Comparison of ENCODE assay signal across 10 mouse cellular contexts in the genomic region with DNA sequence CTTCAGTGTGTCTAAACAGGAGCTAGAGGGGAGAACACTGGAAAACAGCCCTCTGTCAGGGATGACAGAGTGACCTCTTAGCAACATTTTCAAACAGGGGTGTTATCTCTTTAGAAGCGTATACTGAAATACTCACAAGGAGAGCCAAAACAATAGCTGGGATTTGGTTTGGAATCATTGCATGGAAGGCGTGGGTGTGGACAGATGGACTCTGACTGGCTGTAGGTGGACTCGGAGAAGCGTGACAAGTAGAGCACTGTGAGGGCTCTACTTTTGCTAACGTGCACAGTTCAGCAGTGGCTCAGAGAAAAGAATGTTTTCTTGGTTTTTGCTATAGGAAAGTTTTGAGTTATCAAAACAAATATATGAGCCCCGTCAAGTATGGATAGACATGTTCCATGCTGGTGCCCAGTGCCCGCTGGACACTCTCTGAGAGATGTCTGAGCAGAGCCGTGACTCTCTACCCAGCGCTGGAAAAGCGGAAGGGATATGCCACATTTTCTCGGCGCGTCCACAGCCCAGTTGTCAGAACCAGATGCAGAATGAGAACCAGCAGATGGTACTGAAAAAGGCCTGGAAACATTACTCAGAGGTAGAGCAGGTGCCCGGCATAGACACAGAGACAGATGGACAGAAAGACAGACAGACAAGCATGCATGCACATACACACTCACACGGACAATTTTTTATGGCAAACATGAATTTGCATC.
DNase-seq lines count a peak whose midpoint lies in the region; ATAC-seq and TF ChIP-seq lines count a peak whose summit lies in the region.
"Had no signal": no experiment of that assay in that cellular context is flagged by ENCODE, and none has a peak within 500 bp of the region (broad histone marks: within the 10 kb centered on the region; RNA-seq: fewer than 3 reads in every experiment).

No protein-coding gene starts in this region.

- no peak overlapping the region for H3K9ac ChIP-seq in intestine, embryonic 14.5 days (ENCODE audit: low read length)
- no peak overlapping the region for H3K9ac ChIP-seq in intestine, embryonic 15.5 days
- H3K9ac ChIP-seq in midbrain, embryonic 13.5 days (replicated peaks): no peak overlapping the region
- H3K9ac ChIP-seq in stomach, postnatal 0 days (ENCODE audit: low read length): no peak overlapping the region

- no peaks in the 10 kb centered on the region for H3K4me1 ChIP-seq in intestine, embryonic 14.5 days (replicated peaks; ENCODE audit: control insufficient read depth, insufficient read depth, low read length)
- peaks cover 8% of the 10 kb centered on the region for H3K4me1 ChIP-seq in intestine, embryonic 15.5 days (replicated peaks)
- peaks cover 28% of the 10 kb centered on the region for H3K4me1 ChIP-seq in midbrain, embryonic 10.5 days
- peaks cover 13% of the 10 kb centered on the region for H3K4me1 ChIP-seq in midbrain, embryonic 13.5 days (replicated peaks)
- no peaks in the 10 kb centered on the region for H3K4me1 ChIP-seq in stomach, postnatal 0 days (replicated peaks; ENCODE audit: control insufficient read depth, insufficient read depth)

- H3K4me2 ChIP-seq in intestine, embryonic 14.5 days (ENCODE audit: low read length): peak overlapping the region; percentile 28
- no peak overlapping the region for H3K4me2 ChIP-seq in intestine, embryonic 15.5 days (replicated peaks)
- no peak overlapping the region for H3K4me2 ChIP-seq in midbrain, embryonic 13.5 days (replicated peaks)
- peak overlapping the region; percentile 42 for H3K4me2 ChIP-seq in stomach, postnatal 0 days (replicated peaks; ENCODE audit: low read depth)

- H3K36me3 ChIP-seq in intestine, embryonic 14.5 days (ENCODE audit: control insufficient read depth, insufficient read depth, low read length): no peaks in the 10 kb centered on the region
- H3K36me3 ChIP-seq in intestine, embryonic 15.5 days: no peaks in the 10 kb centered on the region
- H3K36me3 ChIP-seq in midbrain, embryonic 10.5 days: no peaks in the 10 kb centered on the region
- no peaks in the 10 kb centered on the region for H3K36me3 ChIP-seq in midbrain, embryonic 13.5 days
- H3K36me3 ChIP-seq in stomach, postnatal 0 days (ENCODE audit: control insufficient read depth, insufficient read depth, low read length): no peaks in the 10 kb centered on the region

- TF ChIP-seq CTCF in stomach, postnatal 0 days (IDR thresholded peaks at IDR 0.05; ENCODE audit: low read depth): no peak

- no peak for DNase-seq in intestine, embryonic 14.5 days (ENCODE audit: low spot score)
- no peak for DNase-seq in midbrain, embryonic 10.5 days (ENCODE audit: low spot score)
- DNase-seq in layer of hippocampus, adult 8-10 months (ENCODE audit: low spot score in 2 of 2): peak; percentile 62 to 65
- no peak for DNase-seq in stomach, postnatal 0 days (ENCODE audit: low spot score)
- DNase-seq in Muller cell, postnatal 12 days (ENCODE audit: inconsistent ontology term): no peak
- DNase-seq: cerebellum, adult 9-11 months; gastrocnemius, postnatal 36 days; thymus, adult 2 months had no signal

- no peak for ATAC-seq in intestine, embryonic 14.5 days (replicated peaks; ENCODE audit: low FRiP score, low TSS enrichment, low read depth)
- ATAC-seq in intestine, embryonic 15.5 days: no peak
- no peak for ATAC-seq in midbrain, embryonic 13.5 days
- ATAC-seq in stomach, postnatal 0 days (ENCODE audit: low FRiP score, low TSS enrichment): no peak

- no peaks in the 10 kb centered on the region for H3K27me3 ChIP-seq in intestine, embryonic 14.5 days (replicated peaks; ENCODE audit: control insufficient read depth, insufficient read depth, low read length)
- H3K27me3 ChIP-seq in intestine, embryonic 15.5 days (replicated peaks): no peaks in the 10 kb centered on the region
- peaks cover 24% of the 10 kb centered on the region for H3K27me3 ChIP-seq in midbrain, embryonic 10.5 days (ENCODE audit: low read depth, poor library complexity, severe bottlenecking)
- peaks cover 23% of the 10 kb centered on the region; the same call in 1 of the 2 replicates for H3K27me3 ChIP-seq in midbrain, embryonic 13.5 days
- no peaks in the 10 kb centered on the region for H3K27me3 ChIP-seq in stomach, postnatal 0 days (ENCODE audit: control insufficient read depth, insufficient read depth, low read length)

- H3K4me3 ChIP-seq in intestine, embryonic 14.5 days (ENCODE audit: low read depth, low read length): no peak overlapping the region
- no peak overlapping the region for H3K4me3 ChIP-seq in intestine, embryonic 15.5 days (replicated peaks)
- H3K4me3 ChIP-seq in midbrain, embryonic 10.5 days: no peak overlapping the region
- H3K4me3 ChIP-seq in midbrain, embryonic 13.5 days (replicated peaks): no peak overlapping the region
- H3K4me3 ChIP-seq in stomach, postnatal 0 days (ENCODE audit: low read depth, low read length): no peak overlapping the region

- 77% methylated on average over 15 of the region's 15 CpGs for WGBS in intestine, embryonic 14.5 days
- WGBS in intestine, embryonic 15.5 days: 77% methylated on average over 15 of the region's 15 CpGs
- WGBS in midbrain, embryonic 10.5 days: 84% methylated on average over 15 of the region's 15 CpGs
- WGBS in midbrain, embryonic 13.5 days: 84% methylated on average over 15 of the region's 15 CpGs
- 83% methylated on average over 15 of the region's 15 CpGs for WGBS in stomach, postnatal 0 days

- H3K27ac ChIP-seq in intestine, embryonic 14.5 days (ENCODE audit: low read depth): no peak overlapping the region
- H3K27ac ChIP-seq in intestine, embryonic 15.5 days: no peak overlapping the region
- H3K27ac ChIP-seq in midbrain, embryonic 10.5 days (replicated peaks): 0 out of 2 replicates have a peak overlapping the region, but pooled peaks have one; percentile 13
- no peak overlapping the region for H3K27ac ChIP-seq in midbrain, embryonic 13.5 days
- no peak overlapping the region for H3K27ac ChIP-seq in stomach, postnatal 0 days (replicated peaks)

- H3K9me3 ChIP-seq in intestine, embryonic 14.5 days (ENCODE audit: control insufficient read depth, low read length): no peaks in the 10 kb centered on the region
- H3K9me3 ChIP-seq in intestine, embryonic 15.5 days: no peaks in the 10 kb centered on the region
- no peaks in the 10 kb centered on the region for H3K9me3 ChIP-seq in midbrain, embryonic 10.5 days (replicated peaks)
- H3K9me3 ChIP-seq in midbrain, embryonic 13.5 days: no peaks in the 10 kb centered on the region
- no peaks in the 10 kb centered on the region for H3K9me3 ChIP-seq in stomach, postnatal 0 days (ENCODE audit: control insufficient read depth, low read length)

- no peak for TF ChIP-seq EP300 in stomach, postnatal 0 days (optimal IDR thresholded peaks at IDR 0.05)

Comparison
In these comparisons a context has a peak if more than half of its experiments do, and no peak if none do; other contexts are left out.
1. H3K4me2 ChIP-seq: peak in intestine, embryonic 14.5 days (single experiment) and stomach, postnatal 0 days (single experiment); none in intestine, embryonic 15.5 days (single experiment) and midbrain, embryonic 13.5 days (single experiment).
2. DNase-seq: peak in layer of hippocampus, adult 8-10 months (2 of 2); none in intestine, embryonic 14.5 days (single experiment), midbrain, embryonic 10.5 days (single experiment), stomach, postnatal 0 days (single experiment) and Muller cell, postnatal 12 days (single experiment).